Mouse (Mus musculus) cerebellum, postnatal 25 days (tissue): Measurements from ENCODE around the gene Gng12.

Source experiments
- DNase-seq, 2 experiments: peaks; one replicate each; pipeline ENCODE4 v3.0.0; 2021; ENCODE audit warnings: mixed read lengths in 2 of 2

The Gng12 gene

DNA sequence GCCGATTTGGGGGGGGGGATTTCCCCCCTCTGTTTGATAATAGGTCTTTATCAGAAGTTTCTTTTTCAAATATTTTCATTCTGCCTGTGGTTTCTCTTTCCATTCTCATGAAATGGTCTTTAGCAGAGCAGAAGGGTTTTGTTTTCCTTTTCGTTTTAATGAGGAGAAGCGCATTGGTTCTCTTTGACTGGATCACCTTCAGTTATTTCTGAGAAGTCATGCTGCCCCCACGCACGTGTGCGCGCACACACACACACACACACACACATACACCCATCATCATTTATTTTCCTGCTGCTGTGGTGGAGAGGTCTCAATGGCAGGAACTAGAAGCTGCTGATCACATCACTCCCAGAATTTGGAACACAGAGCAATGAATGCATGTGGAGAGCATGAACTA lies 20.8 kb downstream of the Gng12 start:
- no peak for DNase-seq

DNA sequence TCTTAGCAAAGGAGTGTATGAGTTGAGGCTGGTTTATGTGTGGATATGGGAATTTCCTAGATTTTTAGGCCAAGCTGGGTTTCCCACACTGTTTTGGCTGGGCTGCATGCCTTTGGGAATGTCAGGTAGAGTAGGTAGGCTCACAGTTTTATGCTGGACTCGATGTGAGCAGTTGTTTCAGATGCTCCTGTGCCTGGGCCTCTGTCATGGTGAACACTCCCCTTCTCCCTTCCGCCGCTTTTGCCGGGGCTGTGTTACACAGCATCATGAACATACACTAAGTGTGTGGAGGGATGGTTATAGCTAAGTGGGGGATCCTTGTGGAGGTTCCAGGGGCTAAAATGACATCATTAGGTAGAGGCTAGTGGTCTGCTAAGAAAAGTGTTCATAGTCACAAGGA lies 24.6 kb downstream of the Gng12 start:
- no peak for DNase-seq

DNA sequence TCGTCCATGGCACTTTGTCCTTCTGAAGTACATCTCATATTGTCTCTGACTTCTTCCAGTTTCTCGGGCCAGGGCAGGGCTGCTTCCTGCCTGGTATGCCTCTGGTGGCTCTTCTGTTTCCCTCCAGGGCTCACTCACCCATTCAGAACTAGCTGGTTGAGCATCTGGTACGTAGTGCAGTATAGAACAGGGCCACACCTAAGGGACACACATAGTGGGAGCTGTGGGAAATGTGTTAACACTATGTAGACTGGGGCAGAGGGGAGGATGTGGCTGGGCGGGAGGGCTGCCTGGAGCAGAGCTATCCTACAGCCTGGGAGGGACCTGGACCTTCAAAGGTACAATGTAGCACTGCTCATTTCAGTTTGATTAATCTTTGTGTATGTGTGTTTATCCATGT lies 25.6 kb downstream of the Gng12 start:
- DNase-seq, result no peak

DNA sequence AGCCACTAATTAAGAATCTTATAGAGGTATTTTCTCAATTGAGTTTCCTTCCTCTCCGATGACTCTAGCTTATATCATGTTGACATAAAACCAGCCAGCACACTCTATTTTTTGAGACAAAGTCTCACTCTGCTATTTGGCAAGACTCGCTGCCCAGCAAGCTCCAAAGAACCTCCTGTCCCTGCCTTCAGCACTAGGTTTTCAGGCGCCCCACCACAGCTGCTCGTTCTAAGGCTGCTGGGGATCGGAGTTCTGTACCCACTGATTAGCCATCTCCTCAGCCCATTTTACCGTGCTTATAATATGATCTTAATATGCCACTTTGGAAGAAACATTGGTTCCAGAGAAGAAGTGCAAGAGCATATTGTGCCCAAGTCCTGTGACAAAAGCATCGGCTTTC lies 26.3 kb downstream of the Gng12 start:
- DNase-seq, result no peak

DNA sequence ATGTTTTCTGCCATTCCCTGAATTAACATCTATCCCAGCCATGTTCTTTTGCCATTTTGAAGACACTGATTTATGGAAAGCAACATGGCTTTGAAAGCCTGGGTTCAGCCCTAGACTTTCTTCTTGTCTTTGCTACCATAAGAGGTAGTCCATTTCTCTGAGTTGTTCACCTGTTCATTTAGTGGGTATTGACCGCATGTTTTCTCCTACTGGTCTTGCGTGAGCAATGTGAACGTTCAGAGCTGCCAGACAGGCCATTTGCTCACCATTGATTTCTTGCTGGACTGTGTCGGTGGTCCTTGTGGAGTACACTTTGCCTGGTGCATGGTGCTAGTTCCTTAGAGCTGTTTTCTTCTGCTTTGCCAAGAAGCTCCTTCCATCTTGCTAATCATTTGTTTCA lies 27.7 kb downstream of the Gng12 start:
- no peak for DNase-seq

DNA sequence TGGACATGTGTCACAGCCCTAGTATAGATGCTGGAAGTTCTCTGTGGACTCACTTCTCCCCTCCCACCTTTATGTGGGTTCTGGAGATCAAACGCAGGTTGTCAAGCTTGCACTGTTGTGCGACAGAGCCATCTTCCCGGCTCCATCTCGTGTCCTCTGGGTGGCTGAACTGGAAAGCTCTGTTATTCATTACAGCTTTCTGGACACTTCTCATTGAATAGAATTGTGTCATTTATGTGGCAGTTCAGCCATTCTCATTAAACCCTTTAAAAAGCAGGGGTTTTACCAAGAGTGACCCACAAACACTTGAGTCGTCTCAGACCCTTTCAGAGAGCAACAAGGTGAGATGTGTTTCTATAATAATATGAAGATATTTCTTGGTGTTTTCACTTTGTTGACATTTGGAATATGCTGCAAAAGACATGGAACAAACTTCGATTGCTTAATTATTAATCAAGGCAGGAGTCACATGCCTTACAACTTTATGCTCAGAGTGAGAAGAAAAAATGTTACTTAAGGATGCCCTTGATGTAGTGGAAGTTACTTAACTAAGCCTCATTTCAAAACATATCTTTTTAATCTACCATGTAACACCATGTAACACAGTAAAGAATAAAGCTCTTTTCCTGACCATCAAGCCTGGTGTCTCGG lies 28.2 kb downstream of the Gng12 start:
- DNase-seq, result no peak

DNA sequence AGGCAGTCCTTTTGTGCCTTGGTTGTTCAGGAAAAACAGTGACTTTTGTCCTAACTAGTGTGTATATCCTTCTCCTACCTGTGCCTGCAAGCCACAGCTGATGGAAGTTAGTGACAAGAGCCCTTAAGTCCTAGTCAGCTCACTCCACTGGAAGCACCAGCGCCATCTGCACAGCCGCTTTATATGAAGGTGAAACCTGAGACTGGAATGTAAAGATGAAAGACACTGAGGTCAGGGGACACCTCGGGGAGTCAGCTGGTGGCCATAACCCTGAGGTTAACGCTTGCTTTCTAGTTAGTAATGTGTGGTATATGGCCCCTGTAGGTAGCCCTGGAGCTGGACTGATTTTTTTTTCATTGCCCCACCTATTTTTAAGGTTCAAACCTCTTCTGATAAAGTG lies 30.1 kb downstream of the Gng12 start:
- DNase-seq, result no peak

DNA sequence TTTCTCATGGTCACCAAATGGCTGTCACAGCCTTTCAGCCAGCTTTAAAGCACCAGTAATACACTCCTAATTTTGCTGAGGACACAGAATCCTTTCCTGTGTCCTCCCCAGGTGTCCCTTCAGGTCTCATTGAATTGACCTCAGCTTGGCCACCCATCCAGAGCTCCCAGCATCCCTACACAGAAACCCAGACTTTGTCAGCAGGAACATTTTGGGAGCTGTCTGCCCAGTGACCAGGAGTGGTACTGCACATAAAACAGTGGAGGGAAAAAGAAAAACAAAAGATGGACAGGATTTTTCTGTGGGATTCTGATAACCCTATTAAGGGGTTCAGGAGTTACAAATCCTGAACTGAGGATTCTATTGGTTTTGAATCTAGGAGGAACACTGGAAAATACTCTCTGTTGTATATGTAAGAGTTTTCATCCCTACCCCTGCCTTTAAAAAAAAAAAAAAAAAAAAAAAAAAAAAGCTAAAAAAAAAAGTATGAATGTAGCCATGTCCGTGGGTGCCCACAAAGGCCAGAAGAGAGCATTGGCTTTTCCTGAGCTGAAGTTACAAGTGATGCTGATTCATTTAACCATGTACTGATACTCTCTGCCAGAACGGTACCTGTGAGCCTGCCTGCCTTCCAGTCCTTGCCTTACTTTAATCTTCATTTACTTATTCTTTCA lies 32.9 kb downstream of the Gng12 start:
- DNase-seq, result no peak

DNA sequence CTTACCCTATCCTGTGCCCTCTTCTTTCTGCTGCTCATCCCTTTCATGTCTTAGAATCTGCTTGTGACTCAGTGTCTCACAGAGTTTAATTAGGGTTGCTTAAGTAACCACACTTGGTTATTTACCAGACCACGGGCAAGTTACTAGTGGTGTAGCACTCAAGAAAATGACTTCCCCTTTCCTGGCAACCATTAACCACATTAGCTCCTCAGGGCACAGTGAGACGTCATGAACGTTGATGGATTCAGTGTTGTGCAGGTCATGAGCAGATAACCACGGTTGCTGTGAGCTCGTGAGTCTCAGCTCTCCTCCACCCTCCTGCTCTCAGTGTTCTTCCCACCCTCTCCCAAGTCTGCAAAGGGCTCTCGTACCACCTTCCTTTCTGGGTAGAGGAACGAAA lies 33.5 kb downstream of the Gng12 start:
- DNase-seq, result no peak

DNA sequence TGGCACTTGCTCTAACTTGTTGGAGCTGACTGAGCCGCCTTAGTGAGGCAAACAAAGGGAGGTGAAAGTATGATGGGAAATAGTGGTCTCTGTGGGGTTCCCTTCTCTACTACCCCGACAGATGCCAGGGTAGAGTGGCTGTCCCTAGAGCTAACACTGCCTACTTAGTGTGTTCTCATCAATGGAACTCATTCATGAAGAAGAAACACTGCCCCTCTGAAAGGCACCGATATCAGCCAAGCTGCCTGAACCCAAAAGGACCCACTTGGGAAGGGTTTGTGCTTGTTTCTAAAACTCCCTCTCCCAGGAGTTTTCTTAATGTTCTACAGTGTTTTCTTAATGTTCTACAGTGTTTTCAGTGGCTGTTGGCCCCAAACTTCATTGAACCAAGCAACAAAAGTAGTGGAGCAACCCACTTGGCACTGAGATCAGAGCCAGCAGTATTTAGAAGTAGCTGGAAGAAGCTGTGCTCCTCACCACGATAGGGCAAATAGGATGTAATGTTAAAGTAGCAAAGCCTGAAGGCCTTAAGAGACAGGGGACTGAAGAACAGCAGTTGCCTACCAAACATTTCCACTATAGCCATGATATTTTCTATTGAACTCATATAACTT lies 36.1 kb downstream of the Gng12 start:
- no peak for DNase-seq

DNA sequence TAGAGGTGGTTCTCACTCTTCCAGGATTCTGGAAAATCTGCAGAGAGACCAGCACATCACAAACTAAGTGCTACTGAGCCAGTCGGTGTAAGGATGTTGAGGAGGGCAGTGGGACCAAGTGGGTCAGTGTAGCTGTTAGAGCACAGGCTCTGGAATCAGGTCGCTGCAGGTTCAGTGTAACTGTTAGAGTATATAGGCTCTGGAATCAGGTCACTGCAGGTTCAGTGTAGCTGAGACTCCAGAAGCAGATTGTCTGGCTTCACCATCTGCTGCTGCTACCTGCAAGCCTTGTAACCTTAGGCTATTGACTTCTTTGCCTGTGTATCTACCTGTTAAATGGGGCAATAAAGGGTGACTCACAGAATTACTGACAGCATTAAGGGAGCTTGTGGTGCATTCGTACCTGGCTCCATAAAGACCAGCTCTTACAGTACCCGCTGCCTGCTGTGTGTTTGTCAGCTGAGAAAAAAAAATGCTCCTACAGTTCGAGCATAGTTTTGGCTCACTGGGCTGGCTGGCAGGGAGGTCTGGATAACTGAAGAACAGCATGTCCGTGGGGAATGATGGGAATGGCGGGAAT lies 44.5 kb downstream of the Gng12 start:
- peak; percentile 16 to 28 for DNase-seq

DNA sequence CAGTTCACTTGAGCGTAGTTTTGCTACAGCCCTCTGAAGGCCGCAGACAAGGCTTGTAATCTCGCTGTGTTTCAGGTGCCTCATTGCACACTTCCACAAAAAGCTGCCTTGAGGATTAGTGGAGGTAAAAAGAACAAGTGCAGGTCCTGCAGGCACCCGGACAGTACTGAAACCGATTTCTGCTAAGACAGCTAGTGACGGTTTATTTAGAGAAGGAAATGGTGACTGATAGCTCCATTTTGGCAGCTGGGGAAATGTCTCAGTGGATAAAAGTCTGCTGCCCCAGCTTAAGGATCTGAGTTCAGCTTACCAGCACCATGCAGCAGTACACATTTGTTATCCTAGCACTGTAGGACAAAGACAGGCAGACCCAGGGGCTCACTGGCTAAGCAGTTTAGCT lies 45.6 kb downstream of the Gng12 start:
- DNase-seq, result no peak

DNA sequence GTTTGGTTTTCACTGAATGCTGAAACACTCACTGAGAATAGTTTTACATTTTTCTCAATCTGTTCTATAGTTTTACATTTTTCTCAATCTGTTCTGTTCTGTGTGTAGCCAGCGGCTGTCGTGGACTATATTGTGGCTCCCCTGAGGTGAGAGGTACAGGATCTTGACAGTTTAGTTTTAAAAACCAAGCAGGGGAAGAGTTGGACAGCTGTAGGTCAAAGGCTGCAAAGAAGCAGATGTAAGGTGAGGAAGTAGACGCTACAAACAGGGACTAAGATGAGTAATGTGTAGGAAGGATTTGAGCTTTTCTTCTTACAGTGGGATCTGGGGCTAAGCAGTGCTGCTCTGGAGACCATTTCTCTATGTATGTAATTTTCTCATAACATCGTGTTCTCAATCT lies 46.6 kb downstream of the Gng12 start:
- no peak for DNase-seq

DNA sequence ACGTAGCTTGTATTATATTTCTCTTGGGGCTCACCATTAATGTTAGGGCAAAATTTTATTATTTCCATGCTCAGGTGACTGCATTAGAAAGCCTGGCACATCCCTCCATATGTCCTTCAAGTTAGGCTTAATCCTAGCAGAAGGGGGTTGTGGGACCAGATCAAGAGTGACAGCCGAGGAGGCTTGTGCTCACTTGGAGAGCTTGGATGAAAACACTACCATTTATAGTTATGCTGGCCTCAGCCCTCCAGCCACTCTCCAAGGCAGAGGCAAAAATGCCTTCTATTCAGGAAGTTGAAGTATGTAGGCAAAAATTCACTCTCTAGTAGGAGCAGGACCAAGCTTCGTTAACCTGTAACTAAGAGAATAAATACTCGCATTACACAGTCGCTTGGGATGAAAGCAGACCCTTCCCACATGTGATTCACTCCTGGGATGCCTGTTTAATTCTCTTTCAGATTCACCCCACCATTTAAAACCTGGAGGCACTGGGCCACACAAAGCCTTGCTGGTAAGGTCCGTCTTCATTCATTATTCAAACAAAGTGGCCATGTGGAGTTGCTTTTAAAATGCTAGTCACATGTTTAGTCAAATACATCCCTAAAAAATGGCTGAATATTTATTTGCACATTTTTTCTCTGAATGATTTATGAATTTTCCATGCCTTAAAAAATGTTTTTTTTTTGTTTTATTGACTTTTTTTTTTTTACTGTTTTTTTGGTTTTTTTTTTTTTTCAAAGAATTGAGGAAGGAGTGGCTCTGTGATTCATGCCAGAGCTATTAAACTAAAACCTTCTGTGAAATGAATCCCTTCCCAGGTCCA lies 47.4 kb downstream of the Gng12 start:
- DNase-seq, result no peak

DNA sequence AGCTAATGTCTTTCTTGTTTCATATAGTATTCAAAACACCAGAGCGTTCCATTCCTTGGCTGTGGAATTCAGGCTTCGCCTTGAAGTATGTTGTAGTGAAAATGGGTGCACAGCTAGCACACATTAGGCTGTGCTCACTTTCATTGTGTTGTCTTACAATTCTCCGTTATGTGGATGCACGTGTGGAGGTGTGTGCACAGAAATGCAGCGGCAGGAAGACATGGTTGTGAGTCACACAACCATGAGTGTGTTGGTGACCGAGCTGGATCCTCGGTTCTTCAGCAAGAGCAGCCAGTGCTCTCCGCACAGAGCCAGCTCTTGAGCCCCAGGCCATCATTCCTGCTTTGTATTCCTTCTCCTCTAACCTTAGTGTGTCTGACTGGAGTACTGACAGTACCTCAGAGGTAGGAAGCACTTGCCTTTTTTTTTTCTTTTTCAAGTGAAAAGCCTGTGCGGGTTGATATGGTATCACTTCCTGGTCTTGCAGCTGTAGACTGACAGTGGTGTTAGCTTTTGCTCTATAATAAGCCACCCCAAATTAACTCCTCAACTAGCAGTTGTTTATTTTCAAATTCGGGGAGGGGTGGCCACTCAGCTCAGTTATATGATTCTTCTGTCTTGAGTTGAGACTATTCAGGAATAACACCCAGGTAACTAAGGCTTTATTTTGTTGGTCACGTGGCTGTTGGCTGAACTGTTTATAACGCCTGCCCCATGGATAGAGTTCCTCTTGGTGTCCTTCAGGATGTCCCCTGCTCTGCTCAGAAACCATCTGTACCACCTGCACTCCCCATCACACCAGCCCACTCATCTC lies 48.2 kb downstream of the Gng12 start:
- DNase-seq, result no peak

DNA sequence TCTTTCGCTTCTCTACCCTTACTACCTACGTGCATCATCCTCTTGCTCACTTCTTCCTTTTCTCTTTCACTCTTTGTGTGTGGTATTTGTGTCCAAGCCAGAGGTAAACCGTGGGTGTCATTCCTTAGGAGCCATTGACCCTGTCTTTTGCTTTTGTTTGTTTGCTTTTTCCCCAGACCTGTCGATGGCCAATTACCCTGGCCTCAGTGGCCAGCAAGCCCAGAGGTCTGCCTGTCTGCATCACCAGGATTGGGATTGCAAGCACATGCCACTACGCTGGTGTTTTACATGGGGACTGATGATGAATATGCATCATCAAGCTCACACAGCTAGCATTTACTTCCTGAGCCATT lies 48.8 kb downstream of the Gng12 start:
- no peak for DNase-seq

DNA sequence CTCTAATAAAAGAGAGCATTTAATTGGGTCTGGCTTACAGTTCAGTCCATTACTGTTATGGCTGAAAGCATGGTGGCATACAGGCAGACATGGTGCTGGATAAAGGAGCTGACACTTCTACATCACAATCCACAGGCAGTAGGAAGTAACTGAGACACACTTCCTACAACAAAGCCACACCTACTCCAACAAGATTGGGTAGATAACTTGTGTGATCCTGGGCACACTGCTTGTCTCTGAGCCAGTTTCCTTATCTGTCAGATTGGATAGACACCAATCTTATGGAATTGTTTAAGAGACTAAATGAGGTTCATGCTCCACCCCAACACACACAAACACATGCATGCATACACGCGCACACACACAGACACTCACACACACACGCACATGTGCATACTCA lies 51.9 kb downstream of the Gng12 start:
- no peak for DNase-seq

DNA sequence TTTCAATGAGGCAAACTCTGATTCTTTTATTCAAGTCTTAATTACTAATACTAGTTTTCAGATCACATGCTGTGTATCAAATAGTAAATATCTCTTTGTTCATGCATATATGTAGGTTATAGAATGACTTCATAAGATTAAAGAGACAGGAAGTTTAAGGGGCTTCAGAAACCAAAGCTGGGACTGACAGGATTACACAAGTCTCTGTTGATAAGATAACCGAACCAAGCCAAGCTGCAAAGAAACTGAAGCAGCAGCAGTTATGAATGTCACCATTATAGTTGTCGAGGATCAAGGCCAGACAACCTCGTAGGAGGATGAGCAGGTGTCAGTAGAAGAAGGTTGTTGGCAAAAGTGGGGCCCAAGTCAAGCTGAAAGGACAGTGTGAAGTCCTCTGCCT lies 52.7 kb downstream of the Gng12 start:
- DNase-seq, result no peak

DNA sequence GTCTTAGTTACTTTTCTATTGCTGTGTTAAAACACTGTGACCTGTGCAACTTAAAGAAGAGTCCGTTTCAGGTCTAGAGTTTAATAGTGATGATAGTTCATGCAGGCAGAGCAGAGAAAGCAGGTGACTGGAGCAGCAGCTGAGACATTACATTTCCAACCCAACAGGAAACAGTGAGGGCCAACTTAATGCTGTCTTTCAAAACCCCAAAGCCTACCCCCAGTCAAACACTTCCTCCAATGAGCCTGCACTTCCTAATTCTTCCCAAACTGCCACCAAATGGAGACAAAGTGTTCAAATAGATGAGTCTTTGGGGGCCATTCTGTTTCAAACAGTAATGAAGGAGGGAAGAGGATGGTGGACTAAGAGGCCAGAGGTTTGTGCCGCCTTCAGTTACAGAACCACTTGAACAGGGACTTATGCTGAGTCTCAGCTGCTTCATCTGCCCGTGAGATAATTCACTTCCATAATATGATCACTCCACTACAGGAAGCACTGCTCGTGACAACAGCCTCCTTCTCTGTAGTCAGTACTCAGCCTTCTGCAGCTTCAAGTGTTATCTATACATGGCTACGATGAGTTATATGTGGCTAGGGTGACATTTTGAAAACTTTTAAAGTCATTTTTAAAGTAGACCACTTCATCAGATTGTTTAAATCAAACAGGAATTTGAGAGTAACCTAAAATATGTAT lies 55.7 kb downstream of the Gng12 start:
- DNase-seq, result no peak

DNA sequence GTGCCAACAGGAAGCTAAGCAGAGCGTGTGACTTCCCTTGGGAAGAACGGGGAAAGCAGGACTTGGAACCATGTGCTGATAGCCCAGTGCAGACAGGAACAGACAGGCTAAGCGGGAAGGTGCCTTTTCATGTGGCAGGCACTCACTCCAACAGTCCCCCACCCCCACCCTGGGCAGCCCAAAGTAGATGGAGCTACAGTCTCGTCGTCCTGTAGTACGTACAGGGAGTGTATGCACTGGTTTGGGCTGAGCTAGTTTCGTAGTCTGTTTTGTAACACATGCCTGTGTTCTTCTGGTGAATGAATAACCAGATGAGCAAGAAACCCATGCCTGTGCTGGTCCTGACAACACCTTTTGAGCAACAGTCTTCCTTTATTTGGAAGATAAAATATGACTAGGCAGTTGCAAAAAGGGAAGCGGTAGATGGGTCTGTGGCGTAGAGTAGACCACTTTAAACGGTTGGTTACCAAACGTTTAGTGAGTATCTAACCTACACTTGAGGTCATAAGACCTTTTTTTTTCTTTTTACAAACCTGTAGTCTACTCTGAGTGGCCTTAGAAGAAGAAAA lies 57.8 kb downstream of the Gng12 start:
- peak in 1 of 2 experiments; percentile 19 for DNase-seq

DNA sequence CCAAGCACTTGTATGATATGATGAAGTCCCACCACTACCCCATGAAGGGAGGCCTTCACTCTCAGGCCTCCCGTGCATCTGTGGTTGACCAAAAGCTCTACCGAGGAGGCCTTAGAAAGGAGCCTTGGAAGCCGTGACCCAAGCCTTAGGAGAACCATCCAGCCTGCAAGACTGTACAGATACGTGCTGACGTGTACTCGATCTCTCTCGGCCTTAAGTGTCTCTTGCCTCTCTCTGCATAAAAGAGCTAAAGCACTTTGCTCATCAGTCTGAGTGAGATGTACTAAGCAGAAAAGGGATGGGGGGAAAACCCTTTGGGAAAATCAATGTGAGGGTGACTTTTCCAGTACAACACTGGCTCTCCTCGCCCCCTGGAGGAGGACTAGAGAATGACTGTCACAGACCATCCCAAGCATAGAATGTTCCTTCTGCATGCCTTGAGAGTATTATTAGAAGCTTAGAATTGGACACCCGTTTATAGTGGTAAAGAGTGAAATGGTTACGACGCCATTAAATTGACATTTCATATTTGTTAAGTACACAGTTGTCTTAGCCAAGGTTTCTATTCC lies 59.0 kb downstream of the Gng12 start:
- peak in 1 of 2 experiments; percentile 45 for DNase-seq
